Mouse (Mus musculus) thymus, adult 2 months (tissue): ENCODE measurements around the gene Muc1.
A peak's percentile ranks its signal among the peaks of the same experiment; 100 is the strongest.

Experiments
- CTCF ChIP-seq: fragments of 200-500 bp; IDR thresholded peaks from 2 replicates; pipeline ENCODE4 v1.5.1; 2012; ENCODE audit warnings: mild to moderate bottlenecking, control low read depth, low read length, moderate library complexity, borderline replicate concordance; ENCODE audit not compliant: control insufficient read depth, poor library complexity, insufficient read depth; ENCODE audit errors: extremely low read depth
- POLR2A ChIP-seq: fragments of 200-500 bp; IDR thresholded peaks from 2 replicates; pipeline ENCODE4 v1.6.1; 2012; ENCODE audit warnings: mild to moderate bottlenecking, low read length, control low read depth, moderate library complexity; ENCODE audit not compliant: control insufficient read depth, poor library complexity, insufficient read depth; ENCODE audit errors: extremely low read depth

GRCm38 (mm10) chr3:89188478-89188875 is 40.4 kb upstream of the Muc1 start:
- TF ChIP-seq POLR2A = peak; percentile 17
- TF ChIP-seq CTCF = no peak
